Mouse (Mus musculus) brain, adult 10 weeks (tissue): ENCODE results near the gene Oxct2a. TPM values are rescaled to one million over a fixed set of nuclear protein-coding genes. Genes with fewer than 3 reads are reported as not detected.

Source experiments
- polyA plus RNA-seq: library from polyadenylated mRNA; stranded (reverse); fragments of 350-450 nt; fragmentation: Illumina TruSeq; extraction: RNeasy Lipid Tissue Mini Kit (QIAGEN cat#74804); gene quantifications from one replicate; pipeline ENCODE4 v1.2.3, GENCODE M21; 2015; ENCODE audit warnings: low read depth, low replicate concordance

Gene Oxct2a
- not detected for polyA plus RNA-seq

DNA sequence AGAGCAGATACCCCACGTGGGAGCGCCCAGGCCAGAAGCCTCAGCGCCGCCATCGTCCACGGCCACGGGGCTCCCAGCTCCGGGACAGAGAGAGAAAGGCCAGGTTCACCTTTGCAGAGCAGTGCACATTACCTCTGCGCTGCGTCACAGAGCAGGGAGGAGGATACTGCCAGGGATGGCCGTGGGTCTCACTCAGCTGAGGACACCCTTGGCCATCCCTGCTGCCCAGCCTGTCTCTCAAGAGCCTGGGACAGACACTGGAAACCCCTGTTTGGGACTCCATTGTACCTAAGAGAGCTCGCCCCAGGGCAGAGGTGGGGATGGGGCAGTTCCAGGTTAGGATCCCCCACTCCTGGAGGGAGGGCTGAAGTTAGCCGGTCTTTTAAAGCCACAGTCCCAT is at the start of gene Oxct2a:
Gene Oxct2a, minus strand, starts transcription at position 101 of the 400 bp plus-strand sequence.

DNA sequence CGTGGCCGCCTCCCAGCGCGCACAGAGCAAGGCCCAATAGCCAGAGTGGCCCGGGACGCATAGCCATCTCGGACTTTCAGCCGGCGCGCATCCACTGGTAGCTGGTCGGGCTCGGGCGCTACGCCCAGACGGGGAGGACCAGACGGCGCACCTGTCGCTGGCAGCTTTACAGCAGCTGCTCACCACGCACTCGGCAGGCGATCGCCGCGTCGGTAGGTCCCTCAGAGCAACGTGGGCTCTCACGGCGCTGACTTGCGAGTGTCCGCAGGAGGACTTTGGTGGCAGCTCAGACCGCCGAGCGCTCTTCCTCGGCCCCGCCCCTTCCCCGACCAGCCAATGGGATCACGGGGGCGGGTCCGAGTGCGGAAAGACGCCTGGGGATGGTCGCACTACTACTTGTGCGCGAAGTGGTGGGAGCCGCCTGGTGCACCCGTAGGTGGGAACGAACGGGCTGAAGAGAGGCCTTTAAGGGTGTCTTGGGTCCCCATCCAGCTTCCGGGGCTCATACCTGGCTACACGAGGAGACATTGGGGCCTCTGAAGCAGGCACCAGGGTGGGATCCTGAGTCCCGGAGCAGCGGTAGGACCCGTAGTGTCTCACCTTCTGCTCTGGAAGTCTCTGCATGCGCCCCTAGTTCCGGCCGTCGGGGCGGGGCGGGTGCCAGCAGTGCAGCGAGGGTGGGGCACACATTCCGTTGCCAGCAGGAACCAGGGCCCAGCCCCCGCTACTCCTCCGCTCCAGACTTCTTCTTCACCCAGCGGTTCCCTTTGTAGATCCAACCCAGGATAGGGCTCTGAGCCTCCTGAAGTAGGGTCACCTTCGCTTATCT is 19.4 kb upstream of the Oxct2a start, which contains the start of gene Bmp8a:
Gene Bmp8a, minus strand, starts transcription at position 611 of the 829 bp plus-strand sequence.

Other genes with a start within 250 kb of the Oxct2a start
- gene Bmp8b, start 218.5 kb downstream of the Oxct2a start, polyA plus RNA-seq: 0.27 TPM
- 0.34 TPM for gene Oxct2b, start 207.4 kb downstream of the Oxct2a start, polyA plus RNA-seq
- 26.6 TPM for gene Ppie, start 183.7 kb downstream of the Oxct2a start, polyA plus RNA-seq
- 396 TPM for gene Hpcal4, start 140.4 kb downstream of the Oxct2a start, polyA plus RNA-seq
- gene Nt5c1a, start 122.1 kb downstream of the Oxct2a start, polyA plus RNA-seq: 6.1 TPM
- gene Heyl, start 90.1 kb downstream of the Oxct2a start, polyA plus RNA-seq: 3.0 TPM
- 27.5 TPM for gene Pabpc4, start 61.3 kb downstream of the Oxct2a start, polyA plus RNA-seq
- not detected for gene Bmp8a, start 19.6 kb upstream of the Oxct2a start, polyA plus RNA-seq